Mouse (Mus musculus) limb, embryonic 14.5 days (tissue): ENCODE data around the gene Gm28048. TPM values are rescaled to one million over a fixed set of nuclear protein-coding genes. Genes with fewer than 3 reads are reported as not detected.

Experiments
- ATAC-seq: fragments of 200-750 bp; cut with Nextera tagmentation; 2 replicates; pipeline ENCODE4 v1.8.0; 2017; ENCODE audit warnings: low read depth, moderate number of reproducible peaks, moderate TSS enrichment; ENCODE audit not compliant: low FRiP score
- DNase-seq: peaks from one replicate; pipeline ENCODE4 v3.0.0-alpha.2; 2015; ENCODE audit warnings: low spot score
- H3K27ac ChIP-seq: fragments of 300-500 bp; sonication (generic); replicated peaks from 2 replicates; pipeline ENCODE4 v1.5.1; 2014; ENCODE audit warnings: low read depth, mild to moderate bottlenecking, low read length, moderate library complexity, mixed read lengths
- H3K27me3 ChIP-seq: fragments of 300-500 bp; sonication (generic); 2 replicates; pipeline ENCODE4 v1.6.1; 2014; ENCODE audit warnings: low read length, mixed read lengths; ENCODE audit not compliant: control insufficient read depth, insufficient read depth
- H3K36me3 ChIP-seq: fragments of 300-500 bp; sonication (generic); 2 replicates; pipeline ENCODE4 v1.6.1; 2014; ENCODE audit warnings: mild to moderate bottlenecking, low read length, moderate library complexity, mixed read lengths; ENCODE audit not compliant: control insufficient read depth, insufficient read depth
- H3K4me1 ChIP-seq: fragments of 300-500 bp; sonication (generic); 2 replicates; pipeline ENCODE4 v1.6.1; 2014; ENCODE audit warnings: antibody characterized with exemption, low read length, mixed read lengths; ENCODE audit not compliant: control insufficient read depth, insufficient read depth
- H3K4me2 ChIP-seq: fragments of 300-500 bp; sonication (generic); replicated peaks from 2 replicates; pipeline ENCODE4 v1.6.1; 2014; ENCODE audit warnings: low read depth, mild to moderate bottlenecking, low read length, moderate library complexity; ENCODE audit not compliant: severe bottlenecking
- H3K4me3 ChIP-seq: fragments of 300-500 bp; sonication (generic); replicated peaks from 2 replicates; pipeline ENCODE4 v1.5.1; 2014; ENCODE audit warnings: low read length
- H3K9ac ChIP-seq: fragments of 300-500 bp; sonication (generic); 2 replicates; pipeline ENCODE4 v1.6.1; 2014; ENCODE audit warnings: mild to moderate bottlenecking, low read depth, low read length, moderate library complexity; ENCODE audit not compliant: severe bottlenecking
- H3K9me3 ChIP-seq: fragments of 300-500 bp; sonication (generic); 2 replicates; pipeline ENCODE4 v1.6.1; 2016; ENCODE audit warnings: low read length; ENCODE audit not compliant: control insufficient read depth
- POLR2A ChIP-seq: fragments of 200-500 bp; IDR thresholded peaks from 2 replicates; pipeline ENCODE4 v1.8.0; 2012; ENCODE audit warnings: inconsistent platforms, mild to moderate bottlenecking, moderate library complexity, borderline replicate concordance; ENCODE audit not compliant: insufficient read depth, insufficient read length; ENCODE audit errors: extremely low read depth
- WGBS: fragments of 180-500 bp; shearing (Covaris S2); extraction: QIAGEN DNeasy Blood & Tissue Kit; methylation state at CpG from one replicate; pipeline ENCODE4 v1.1.7; 2014; 5-methylcytosine and 5-hydroxymethylcytosine counted together
- polyA plus RNA-seq, 2 experiments: library from polyadenylated mRNA; depleted of rRNA in 1 of 2; stranded (reverse) in 1 of 2; unstranded in 1 of 2; fragments of >200 nt; fragmentation: Nextera tagmentation in 1 of 2; extraction: Ambion mirVana in 1 of 2; gene quantifications; 2 replicates each; pipeline versions ENCODE4 v1.2.1 to v1.2.3; 2012 to 2014

The Gm28048 gene
- polyA plus RNA-seq, 2 experiments: 2.4 to 10.4 TPM

DNA sequence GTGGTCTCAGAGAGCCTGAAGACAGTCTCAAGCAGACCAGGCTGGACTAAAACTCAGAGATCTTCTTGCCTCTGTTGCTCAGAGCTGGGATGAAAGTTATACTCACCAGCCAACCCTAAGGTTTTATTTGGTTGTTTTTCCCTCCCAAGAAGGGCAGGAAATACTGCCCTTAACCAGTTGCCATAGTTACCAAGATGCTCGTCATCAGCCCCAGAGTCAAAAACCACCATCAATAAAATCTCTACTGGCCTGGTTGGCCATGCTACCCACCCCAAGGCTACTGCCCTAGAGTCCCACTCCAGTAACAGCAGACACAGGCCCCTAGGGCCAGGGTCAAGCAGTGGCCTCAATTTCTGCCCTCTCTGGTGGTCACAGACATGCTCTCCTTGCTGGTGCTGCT lies 129.4 kb downstream of the Gm28048 start:
- Histone ChIP-seq H3K9ac (no peak overlapping the region), H3K4me3 (no peak overlapping the region), H3K4me1 (peaks cover 7% of the 10 kb centered on the region; the same call in 1 of the 2 replicates), H3K36me3 (no peaks in the 10 kb centered on the region), H3K27me3 (peaks cover 12% of the 10 kb centered on the region; the same call in 1 of the 2 replicates), H3K27ac (no peak overlapping the region), H3K4me2 (no peak overlapping the region), H3K9me3 (no peaks in the 10 kb centered on the region)
- no peak for TF ChIP-seq POLR2A
- ATAC-seq (no peak), DNase-seq (no peak)
- 33% methylated on average over 1 of the region's 1 CpGs for WGBS

GRCm38 (mm10) chr11:22851416-22851815 lies 130.5 kb downstream of the Gm28048 start:
- no peak for TF ChIP-seq POLR2A
- no peak overlapping the region for H3K9ac ChIP-seq
- no peak overlapping the region for H3K4me3 ChIP-seq
- no peaks in the 10 kb centered on the region for H3K9me3 ChIP-seq
- no peaks in the 10 kb centered on the region for H3K36me3 ChIP-seq
- H3K27me3 ChIP-seq: 0 out of 2 replicates have a peak, but pooled peaks cover 1% of the 10 kb centered on the region
- H3K4me2 ChIP-seq: no peak overlapping the region
- peaks cover 7% of the 10 kb centered on the region; the same call in 1 of the 2 replicates for H3K4me1 ChIP-seq
- DNase-seq (no peak), ATAC-seq (no peak)
- H3K27ac ChIP-seq: no peak overlapping the region
- WGBS: 39% methylated on average over 4 of the region's 4 CpGs

GRCm38 (mm10) chr11:22850077-22850476 lies 131.8 kb downstream of the Gm28048 start:
- no peak for TF ChIP-seq POLR2A
- Histone ChIP-seq H3K9me3 (no peaks in the 10 kb centered on the region), H3K9ac (no peak overlapping the region), H3K4me3 (no peak overlapping the region), H3K4me2 (no peak overlapping the region), H3K27me3 (no peaks in the 10 kb centered on the region), H3K36me3 (no peaks in the 10 kb centered on the region), H3K4me1 (peaks cover 7% of the 10 kb centered on the region; the same call in 1 of the 2 replicates), H3K27ac (no peak overlapping the region)
- DNase-seq: no peak
- WGBS: 83% methylated on average over 4 of the region's 4 CpGs
- ATAC-seq: no peak

DNA sequence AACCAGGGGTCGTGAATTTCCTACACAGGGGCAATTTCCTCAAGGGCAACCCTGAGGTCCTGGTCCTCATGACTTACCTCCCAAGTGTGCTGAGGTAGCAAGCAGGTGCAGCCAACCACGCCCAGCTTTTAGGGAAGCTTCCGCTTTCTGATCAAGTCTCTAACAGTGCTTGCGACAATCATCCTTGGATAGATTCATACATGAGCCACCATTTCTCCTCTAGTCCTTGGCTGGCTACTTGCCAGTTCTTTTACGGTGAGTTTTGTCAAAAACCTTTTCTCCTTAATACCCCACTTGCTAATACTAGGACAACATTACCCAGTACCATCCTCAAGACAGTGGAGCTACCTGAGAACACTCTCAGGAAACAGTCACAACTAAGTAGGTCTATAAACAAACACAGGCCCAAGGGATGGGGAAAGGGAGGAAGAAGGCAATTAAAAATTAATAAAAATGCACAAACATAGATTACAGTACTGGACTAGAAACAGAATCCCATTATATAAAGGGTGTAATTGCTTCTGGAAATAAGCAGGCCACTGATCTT lies 133.2 kb downstream of the Gm28048 start:
- no peak overlapping the region for H3K27ac ChIP-seq
- DNase-seq (no peak), ATAC-seq (no peak)
- no peaks in the 10 kb centered on the region for H3K36me3 ChIP-seq
- no peak overlapping the region for H3K4me3 ChIP-seq
- H3K27me3 ChIP-seq: no peaks in the 10 kb centered on the region
- 75% methylated on average over 5 of the region's 5 CpGs for WGBS
- TF ChIP-seq POLR2A: no peak
- no peak overlapping the region for H3K9ac ChIP-seq
- H3K4me2 ChIP-seq: no peak overlapping the region
- H3K9me3 ChIP-seq: no peaks in the 10 kb centered on the region
- peaks cover 7% of the 10 kb centered on the region; the same call in 1 of the 2 replicates for H3K4me1 ChIP-seq

GRCm38 (mm10) chr11:22847732-22848648 lies 133.9 kb downstream of the Gm28048 start:
- DNase-seq (no peak), ATAC-seq (no peak)
- H3K4me1 ChIP-seq: peaks cover 7% of the 10 kb centered on the region; the same call in 1 of the 2 replicates
- H3K27me3 ChIP-seq: no peaks in the 10 kb centered on the region
- no peaks in the 10 kb centered on the region for H3K36me3 ChIP-seq
- no peak overlapping the region for H3K4me3 ChIP-seq
- no peak overlapping the region for H3K27ac ChIP-seq
- WGBS: 20% methylated on average over 8 of the region's 8 CpGs
- no peak overlapping the region for H3K9ac ChIP-seq
- no peak for TF ChIP-seq POLR2A
- no peak overlapping the region for H3K4me2 ChIP-seq
- no peaks in the 10 kb centered on the region for H3K9me3 ChIP-seq
